9 mouse cellular contexts compared by ENCODE assay signal in genomic region chr11:119618763-119619162, GRCm38 (mm10). TPM values are rescaled to one million over a fixed set of nuclear protein-coding genes. Genes with fewer than 3 reads are reported as not detected.
DNase-seq lines count a peak whose midpoint lies in the region; ATAC-seq lines count a peak whose summit lies in the region.
"Had no signal": no experiment of that assay in that cellular context is flagged by ENCODE, and none has a peak within 500 bp of the region (broad histone marks: within the 10 kb centered on the region; RNA-seq: fewer than 3 reads in every experiment).

No protein-coding gene starts in this region.

- DNase-seq in hindbrain, embryonic 14.5 days (ENCODE audit: low spot score) = peak; percentile 69
- DNase-seq in 416B (ENCODE audit: low read depth) = peak; percentile 78
- peak; percentile 57 for DNase-seq in ES-CJ7 (ENCODE audit: low read depth, low spot score)
- DNase-seq in cerebellum, adult 8-10 months = peak; percentile 65
- DNase-seq in kidney, postnatal 4 days = peak; percentile 61 to 67
- peak; percentile 74 to 82 for DNase-seq in right cerebral cortex, adult 2 months (ENCODE audit: low spot score in 2 of 2)

- H3K27ac ChIP-seq in hindbrain, embryonic 14.5 days = no peak overlapping the region
- no peak overlapping the region for H3K27ac ChIP-seq in hindbrain, embryonic 13.5 days
- no peak overlapping the region for H3K27ac ChIP-seq in heart, embryonic 11.5 days (ENCODE audit: low read depth, low read length)
- H3K27ac ChIP-seq: limb, embryonic 15.5 days had no signal

- H3K27me3 ChIP-seq in hindbrain, embryonic 14.5 days (ENCODE audit: control insufficient read depth, insufficient read depth, low read length) = no peaks in the 10 kb centered on the region
- no peaks in the 10 kb centered on the region for H3K27me3 ChIP-seq in hindbrain, embryonic 13.5 days
- no peaks in the 10 kb centered on the region for H3K27me3 ChIP-seq in heart, embryonic 11.5 days (ENCODE audit: control insufficient read depth, insufficient read depth, low read length)
- H3K27me3 ChIP-seq: limb, embryonic 15.5 days had no signal

- H3K4me2 ChIP-seq in hindbrain, embryonic 14.5 days (replicated peaks) = no peak overlapping the region
- no peak overlapping the region for H3K4me2 ChIP-seq in hindbrain, embryonic 13.5 days
- H3K4me2 ChIP-seq in heart, embryonic 11.5 days = no peak overlapping the region
- H3K4me2 ChIP-seq: limb, embryonic 15.5 days had no signal

- H3K9ac ChIP-seq in hindbrain, embryonic 14.5 days = no peak overlapping the region
- no peak overlapping the region for H3K9ac ChIP-seq in hindbrain, embryonic 13.5 days
- H3K9ac ChIP-seq in heart, embryonic 11.5 days (ENCODE audit: low read depth, low read length) = no peak overlapping the region
- H3K9ac ChIP-seq: limb, embryonic 15.5 days had no signal

- no peak for ATAC-seq in hindbrain, embryonic 14.5 days (ENCODE audit: low FRiP score)
- ATAC-seq in hindbrain, embryonic 13.5 days (ENCODE audit: low FRiP score) = no peak
- no peak for ATAC-seq in heart, embryonic 11.5 days (replicated peaks; ENCODE audit: insufficient number of reproducible peaks, low FRiP score, low TSS enrichment)

- H3K4me1 ChIP-seq in hindbrain, embryonic 14.5 days (replicated peaks; ENCODE audit: control insufficient read depth, insufficient read depth, low read length) = no peaks in the 10 kb centered on the region
- peaks cover 14% of the 10 kb centered on the region; the same call in 1 of the 2 replicates for H3K4me1 ChIP-seq in hindbrain, embryonic 13.5 days (replicated peaks)
- peaks cover 8% of the 10 kb centered on the region for H3K4me1 ChIP-seq in heart, embryonic 11.5 days (ENCODE audit: control insufficient read depth, insufficient read depth, low read length)

- H3K4me3 ChIP-seq in hindbrain, embryonic 14.5 days (replicated peaks; ENCODE audit: low read length) = no peak overlapping the region
- H3K4me3 ChIP-seq in hindbrain, embryonic 13.5 days = no peak overlapping the region
- H3K4me3 ChIP-seq in heart, embryonic 11.5 days (ENCODE audit: low read depth, low read length) = no peak overlapping the region
- H3K4me3 ChIP-seq: limb, embryonic 15.5 days had no signal

- H3K36me3 ChIP-seq in hindbrain, embryonic 14.5 days (replicated peaks; ENCODE audit: control insufficient read depth, insufficient read depth) = no peaks in the 10 kb centered on the region
- H3K36me3 ChIP-seq in hindbrain, embryonic 13.5 days = no peaks in the 10 kb centered on the region
- no peaks in the 10 kb centered on the region for H3K36me3 ChIP-seq in heart, embryonic 11.5 days (ENCODE audit: control insufficient read depth, insufficient read depth, low read length)
- H3K36me3 ChIP-seq: limb, embryonic 15.5 days had no signal

- 54% methylated on average over 5 of the region's 5 CpGs for WGBS in hindbrain, embryonic 14.5 days
- 56% methylated on average over 5 of the region's 5 CpGs for WGBS in hindbrain, embryonic 13.5 days
- 56% methylated on average over 5 of the region's 5 CpGs for WGBS in heart, embryonic 11.5 days (ENCODE audit: insufficient replicate concordance)

- no peaks in the 10 kb centered on the region for H3K9me3 ChIP-seq in hindbrain, embryonic 14.5 days (ENCODE audit: control insufficient read depth, low read length)
- no peaks in the 10 kb centered on the region for H3K9me3 ChIP-seq in hindbrain, embryonic 13.5 days
- no peaks in the 10 kb centered on the region for H3K9me3 ChIP-seq in heart, embryonic 11.5 days (replicated peaks; ENCODE audit: control insufficient read depth, low read length)
- H3K9me3 ChIP-seq: limb, embryonic 15.5 days had no signal

RNA-seq across cellular contexts. Expression of gene Rptor, which starts 16.1 kb away (rescaled TPM):
- 12.3 and 13.2 TPM in 2 replicates for polyA plus RNA-seq in hindbrain, embryonic 14.5 days (2014; fragmentation: Nextera tagmentation; extraction: Ambion mirVana)
- 10.2 and 10.6 TPM in 2 replicates for polyA plus RNA-seq in hindbrain, embryonic 13.5 days (2015; fragmentation: Nextera tagmentation; extraction: Ambion mirVana)
- 9.7 and 9.8 TPM in 2 replicates for polyA plus RNA-seq in heart, embryonic 11.5 days (2014; fragmentation: Nextera tagmentation; extraction: Ambion mirVana)
